Mouse (Mus musculus) cerebellum, postnatal 4 days (tissue): Measurements from ENCODE around the gene Etfdh.
A peak's percentile ranks its signal among the peaks of the same experiment; 100 is the strongest.

Experiments used
- DNase-seq, 2 experiments: peaks; one replicate each; pipeline ENCODE4 v3.0.0; 2022; ENCODE audit warnings: low spot score in 2 of 2, mixed read lengths in 1 of 2

Etfdh gene

DNA sequence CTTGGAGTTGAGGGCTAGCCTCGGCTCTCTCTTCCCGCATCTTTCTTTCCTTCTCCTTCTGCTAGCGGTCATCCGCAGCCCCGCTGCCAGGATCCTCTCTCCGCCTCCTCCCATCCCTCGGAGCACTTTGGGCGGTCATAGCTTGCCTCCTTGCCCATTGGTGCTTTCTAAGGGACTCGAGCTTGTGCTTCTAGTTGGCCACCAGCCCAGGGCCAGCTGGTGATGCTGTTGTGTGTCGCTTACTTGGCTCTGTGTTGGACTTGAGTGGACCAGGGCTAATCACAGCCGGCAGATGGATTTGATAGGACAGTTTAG lies at the start of gene Etfdh:
Gene Etfdh (minus strand): TSS at position 85 of the 315 bp plus-strand sequence.
- DNase-seq: peak; percentile 49 to 86

DNA sequence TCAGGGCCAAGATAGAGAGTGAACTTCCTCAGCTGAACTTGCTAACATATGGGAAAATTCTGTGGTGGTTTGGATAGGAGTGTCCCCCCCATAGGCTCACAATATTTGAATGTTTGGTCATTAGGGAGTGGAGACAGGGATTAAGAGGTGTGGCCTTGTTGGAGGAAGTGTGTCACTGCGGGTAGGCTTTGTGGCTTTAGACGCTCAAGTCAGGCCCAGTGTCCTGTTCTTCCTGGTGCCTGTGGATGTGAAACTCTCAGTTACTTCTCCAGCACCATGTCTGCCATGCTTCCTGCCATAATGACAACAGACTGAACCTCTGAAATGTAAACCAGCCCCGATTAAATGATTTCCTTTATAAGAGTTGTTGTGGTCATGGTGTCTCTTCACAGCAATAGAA lies 47.1 kb upstream of the Etfdh start:
- DNase-seq: no peak

DNA sequence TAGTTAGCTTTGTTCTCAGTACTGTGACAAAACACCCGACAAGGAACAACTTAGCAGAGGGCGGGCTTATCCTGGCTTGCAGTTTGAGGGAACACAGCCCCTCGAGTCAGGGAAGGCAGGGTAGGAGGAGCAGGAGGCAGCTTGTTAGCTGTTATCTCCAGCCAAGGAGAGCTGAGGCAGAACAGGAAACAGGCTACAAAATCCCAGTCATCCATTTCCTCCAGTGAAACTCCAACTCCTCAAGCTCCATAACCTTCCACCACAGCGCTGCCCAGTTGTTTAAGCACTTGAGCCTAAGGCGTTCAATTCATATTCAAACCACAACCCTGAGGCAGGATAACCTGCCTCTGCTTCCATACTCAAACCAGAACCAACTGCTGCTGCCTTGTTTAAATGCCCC lies 45.3 kb upstream of the Etfdh start:
- DNase-seq: no peak

DNA sequence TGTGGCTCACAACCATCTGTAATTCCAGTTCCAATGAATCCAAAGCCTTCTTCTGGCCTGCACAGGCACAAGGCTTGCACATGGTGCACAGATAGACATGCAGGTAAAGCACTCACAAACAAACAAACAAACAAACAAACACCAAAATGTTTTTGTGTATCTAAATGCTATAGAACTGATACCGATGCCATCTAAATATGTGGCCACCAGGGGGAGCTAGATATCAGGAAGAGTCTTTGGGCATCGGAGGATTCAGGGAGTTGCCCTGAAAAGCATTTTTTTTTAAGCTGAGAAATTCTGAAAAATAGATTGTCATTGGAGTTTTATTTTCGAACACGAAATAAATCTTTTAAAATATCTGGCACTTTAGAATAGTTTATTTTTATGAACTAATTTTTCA lies 43.8 kb upstream of the Etfdh start:
- DNase-seq: peak; percentile 45 to 71

DNA sequence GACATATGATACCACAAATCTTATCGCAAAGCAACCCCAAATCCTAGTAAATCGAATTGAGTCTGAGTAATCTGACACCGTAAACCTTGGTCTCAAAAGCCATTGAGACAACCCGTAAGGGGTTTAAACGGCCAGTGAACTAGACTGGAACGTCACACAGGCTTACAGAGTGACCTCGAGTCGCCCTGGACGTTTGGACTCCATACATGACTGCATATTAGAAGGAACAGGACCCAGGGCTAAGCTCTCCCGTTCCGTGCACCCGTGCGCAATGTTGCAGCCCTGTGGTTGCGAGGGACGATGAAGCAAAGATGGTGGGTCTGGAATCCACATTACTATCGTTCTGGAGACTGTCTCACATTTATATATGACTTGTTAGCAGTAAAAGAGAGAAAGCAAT lies 42.9 kb upstream of the Etfdh start:
- DNase-seq: no peak

DNA sequence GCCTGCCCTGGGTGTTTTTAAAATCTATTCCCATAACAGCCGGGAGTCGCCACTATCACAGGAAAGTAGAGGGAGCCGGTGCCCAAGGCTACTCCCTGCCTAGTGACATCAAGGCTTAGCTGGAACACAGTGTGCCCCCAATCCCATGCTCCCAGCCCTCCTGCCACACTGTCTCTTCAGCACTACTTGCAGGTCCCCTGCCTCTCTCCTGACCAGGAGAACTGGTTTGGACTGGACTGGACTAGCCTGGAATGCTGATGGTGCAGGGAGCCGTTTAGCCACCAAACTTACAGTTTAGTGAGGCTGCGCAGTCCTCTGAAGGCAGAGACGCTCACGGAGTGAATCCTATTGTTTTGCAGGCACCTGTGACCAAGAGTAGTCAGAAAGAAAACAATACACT lies 41.3 kb upstream of the Etfdh start:
- no peak for DNase-seq

DNA sequence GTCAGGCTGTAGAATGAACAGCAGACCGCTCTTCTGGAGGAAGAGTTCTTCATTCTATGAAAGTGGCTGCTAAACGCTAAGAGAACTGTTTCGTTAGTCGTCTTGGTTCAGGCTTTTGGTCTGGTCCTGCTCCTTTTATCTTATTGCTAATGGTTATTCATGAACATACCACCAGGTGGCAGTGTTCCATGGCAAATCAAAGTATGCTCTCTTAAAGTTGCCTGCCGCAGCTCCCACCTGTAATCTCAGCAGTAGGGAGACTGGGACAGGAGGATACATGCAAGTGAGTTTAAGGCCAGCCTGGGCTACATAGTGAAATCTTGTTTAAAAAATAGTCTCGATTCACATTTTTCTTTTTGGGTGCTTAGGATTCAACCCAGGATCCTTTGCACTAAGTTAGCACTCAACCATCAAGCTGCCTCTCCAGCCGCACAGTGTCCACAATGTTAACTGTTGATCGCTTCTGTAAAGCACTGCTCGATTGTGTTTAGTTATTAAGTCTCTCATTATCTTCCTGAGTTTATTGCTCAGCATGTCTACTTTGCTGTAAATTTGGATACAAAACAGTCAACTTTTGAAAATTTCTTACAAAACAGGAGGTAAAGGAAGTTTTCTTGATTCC lies 35.6 kb upstream of the Etfdh start:
- peak in 1 of 2 experiments; percentile 45 for DNase-seq

DNA sequence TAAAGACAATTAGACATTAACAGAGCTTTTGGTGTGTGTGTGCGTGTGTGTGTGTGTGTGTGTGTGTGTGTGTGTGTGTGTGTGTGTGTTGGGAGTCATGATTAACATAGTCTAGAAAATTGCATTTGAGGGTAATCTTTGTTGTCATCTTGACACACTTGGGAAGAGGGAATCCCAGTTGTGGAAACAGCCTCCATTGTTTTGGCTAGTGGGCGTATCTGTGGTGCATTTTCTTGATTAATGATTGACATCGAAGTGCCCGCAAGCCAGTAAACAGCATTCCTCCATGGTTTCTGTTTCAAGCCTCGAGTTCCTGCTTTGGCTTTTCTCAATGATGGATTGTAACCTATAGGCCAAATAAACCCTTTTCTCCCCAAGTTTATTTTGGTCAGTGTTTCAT lies 27.4 kb upstream of the Etfdh start:
- no peak for DNase-seq

DNA sequence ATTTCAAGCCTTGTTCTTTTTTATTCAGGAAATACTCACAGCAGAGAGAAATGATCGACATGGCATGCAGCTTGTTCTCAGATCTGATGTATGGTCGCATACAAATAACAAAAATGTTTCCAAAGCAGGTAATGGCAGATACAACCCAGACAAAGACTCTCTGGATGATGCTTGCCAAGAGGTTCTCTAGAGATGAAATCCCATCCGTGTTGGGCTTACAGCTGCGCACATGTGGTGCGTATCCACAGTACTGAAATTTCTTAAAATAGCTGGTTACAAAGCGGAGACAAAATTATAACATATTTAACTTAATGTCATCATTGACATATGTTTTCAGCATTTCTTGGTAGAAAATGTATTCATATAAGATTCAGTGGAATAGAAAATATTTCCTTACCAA lies 22.8 kb upstream of the Etfdh start:
- DNase-seq: no peak

DNA sequence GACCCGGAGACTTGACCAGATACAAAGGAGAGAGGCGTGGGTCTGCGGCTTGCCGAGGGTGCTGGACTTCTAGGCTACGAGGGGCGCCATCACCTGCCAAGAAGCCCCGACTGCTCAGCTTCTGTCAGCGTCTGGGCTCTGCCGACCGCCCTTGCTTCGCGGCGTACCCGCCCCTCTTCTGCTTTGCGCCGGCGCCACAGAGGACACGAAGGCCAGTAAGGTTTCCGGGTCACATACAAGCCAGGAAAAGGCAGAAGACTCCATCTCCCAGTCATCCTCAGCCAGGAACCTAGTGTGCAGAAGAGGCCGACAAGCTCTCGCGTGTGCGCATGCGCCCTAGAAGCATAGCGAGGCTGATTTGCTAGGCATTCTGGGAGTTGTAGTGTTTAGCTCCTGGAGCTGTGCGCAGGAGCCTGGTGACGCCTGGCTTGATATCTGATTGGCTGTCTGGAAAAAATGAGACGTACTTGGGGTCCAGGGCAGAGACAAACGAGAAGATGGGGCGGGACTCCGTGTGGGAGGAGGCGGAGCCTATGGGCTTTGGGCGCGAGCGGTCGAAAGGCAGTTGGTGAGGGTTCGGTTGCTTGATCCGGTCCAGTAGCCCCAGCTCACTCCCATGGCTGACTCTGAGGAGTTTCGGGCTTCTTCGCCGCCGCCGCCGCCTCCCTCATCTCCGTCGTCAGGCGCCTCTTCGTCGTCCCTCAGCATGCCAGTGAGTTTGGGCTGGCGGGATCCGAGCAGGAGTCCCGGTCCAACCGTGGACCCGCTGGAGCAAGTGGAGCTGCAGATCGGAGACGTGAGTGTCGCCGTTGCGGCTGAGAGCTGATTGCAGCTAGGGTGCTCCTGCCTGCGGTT lies 512 bp downstream of the Etfdh start, which contains the start of gene 4930579G24Rik:
Gene 4930579G24Rik (plus strand): TSS at position 519 of the 855 bp plus-strand sequence.
- DNase-seq: peak; percentile 81 to 90

DNA sequence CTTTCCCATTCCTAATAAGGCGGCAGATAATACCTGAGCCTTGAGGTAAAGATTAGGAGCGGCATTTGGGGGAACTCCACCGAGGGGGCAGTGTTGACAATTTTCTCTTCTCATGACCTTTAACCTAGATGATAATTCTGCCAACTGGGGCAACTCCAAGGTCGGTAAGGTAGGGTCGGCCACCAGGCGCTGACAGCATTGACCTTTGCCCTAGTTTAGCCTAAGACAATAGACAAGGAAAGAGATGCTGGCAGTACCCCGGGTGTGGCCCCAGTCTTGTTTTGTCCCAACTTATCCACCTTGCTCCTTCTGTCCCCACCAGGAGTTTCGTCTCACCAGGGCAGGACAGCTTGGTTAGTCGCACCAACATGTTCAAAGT lies 1.1 kb downstream of the Etfdh start:
- DNase-seq: no peak

DNA sequence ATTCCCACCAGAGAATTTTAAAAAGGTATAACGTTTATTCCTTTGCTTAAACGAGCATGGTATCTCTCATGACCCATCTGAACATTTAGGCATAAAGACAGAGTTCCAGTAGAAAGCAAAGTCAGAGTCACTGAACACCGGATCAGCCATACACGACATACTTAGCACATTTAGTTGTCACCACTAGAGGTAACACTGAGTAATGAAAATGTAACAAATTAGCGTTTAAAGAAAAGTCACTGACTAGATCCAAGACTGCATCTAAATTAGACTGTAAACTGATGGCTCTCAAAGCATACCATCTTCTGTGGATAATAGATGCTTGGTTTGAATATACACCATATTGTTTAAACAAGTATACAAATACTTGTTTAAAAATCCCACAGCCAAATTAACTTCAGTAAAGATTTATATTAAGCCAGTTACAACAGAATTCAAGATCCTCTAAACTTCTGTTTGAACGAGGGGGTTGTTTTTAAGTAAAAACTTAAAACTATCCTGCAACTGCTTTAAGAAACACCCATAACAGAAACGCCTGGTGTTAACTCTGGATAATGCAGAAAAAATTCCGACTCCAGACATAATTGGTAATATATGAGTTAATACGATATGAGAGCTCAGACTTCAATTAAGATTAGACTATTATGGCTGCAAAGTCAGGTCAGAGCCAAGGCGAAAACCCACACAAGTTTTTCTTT lies 1.7 kb downstream of the Etfdh start:
- no peak for DNase-seq

DNA sequence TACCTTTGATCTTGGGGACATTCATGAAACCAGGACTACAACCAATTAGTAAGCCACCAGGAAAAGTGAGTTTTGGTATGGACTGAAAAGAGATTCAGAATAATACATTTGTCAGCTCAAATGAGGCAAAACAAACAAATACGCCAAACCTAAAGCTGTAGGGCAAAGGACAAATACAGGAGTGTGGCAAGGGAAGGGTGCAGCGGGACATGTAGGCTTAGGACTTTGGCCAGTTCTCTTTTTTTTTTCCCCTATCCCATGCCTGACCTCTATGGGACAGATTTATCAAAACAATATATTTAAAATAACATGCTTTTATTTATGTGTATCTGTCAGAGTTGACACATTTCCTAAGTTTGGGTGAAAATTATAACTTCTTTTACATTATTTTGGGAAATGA lies 19.4 kb downstream of the Etfdh start:
- no peak for DNase-seq

DNA sequence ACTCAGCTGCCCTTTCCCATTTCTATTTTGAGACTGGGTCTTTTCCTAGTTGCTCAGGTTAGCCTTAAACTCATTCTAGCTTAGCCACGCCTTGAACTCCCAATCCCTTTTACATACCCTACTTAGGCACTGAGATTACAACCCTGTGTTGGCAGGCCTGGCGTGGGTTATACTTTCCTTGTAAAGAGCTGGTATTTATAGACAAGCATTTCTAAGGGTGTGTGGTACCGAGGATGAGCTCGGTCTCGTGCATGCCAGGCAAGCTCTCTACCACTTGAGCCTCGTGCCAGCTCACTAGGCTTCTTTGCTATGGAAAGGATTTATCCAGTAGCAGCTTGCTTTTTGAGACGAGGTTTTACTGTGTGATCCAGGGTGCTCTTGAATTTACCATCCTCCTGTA lies 33.8 kb downstream of the Etfdh start:
- no peak for DNase-seq

DNA sequence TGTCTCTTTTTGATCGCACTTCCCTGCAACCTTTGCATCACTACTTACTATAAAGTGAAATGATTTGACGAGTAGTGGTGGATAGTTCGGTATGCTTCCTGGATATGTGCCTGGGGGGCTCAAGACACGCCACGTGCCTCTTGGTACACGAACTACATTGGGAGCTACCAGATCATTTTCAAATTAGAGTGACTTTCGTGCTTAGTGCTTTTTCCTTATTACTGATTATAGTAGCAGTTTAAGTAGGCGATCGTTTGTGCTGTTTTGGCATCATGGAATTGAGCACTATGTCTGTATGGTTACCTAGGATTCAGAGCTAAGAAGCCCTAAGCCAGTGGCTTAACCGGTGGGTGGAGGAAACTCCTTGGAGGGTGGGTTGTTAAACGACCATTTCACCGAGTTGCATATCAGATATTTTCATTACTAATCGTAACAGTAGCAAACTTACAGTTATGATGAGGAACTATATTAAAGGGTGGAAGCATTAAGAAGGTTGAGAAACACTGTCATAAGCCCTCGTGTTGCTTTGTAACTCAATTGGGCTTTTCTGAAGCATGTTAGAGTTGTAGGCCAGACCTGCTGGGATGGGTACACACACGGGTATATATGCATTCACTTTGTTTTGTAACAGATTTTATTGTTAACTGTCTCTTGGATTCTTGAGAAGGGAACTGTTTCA lies 37.4 kb downstream of the Etfdh start:
- DNase-seq: no peak

DNA sequence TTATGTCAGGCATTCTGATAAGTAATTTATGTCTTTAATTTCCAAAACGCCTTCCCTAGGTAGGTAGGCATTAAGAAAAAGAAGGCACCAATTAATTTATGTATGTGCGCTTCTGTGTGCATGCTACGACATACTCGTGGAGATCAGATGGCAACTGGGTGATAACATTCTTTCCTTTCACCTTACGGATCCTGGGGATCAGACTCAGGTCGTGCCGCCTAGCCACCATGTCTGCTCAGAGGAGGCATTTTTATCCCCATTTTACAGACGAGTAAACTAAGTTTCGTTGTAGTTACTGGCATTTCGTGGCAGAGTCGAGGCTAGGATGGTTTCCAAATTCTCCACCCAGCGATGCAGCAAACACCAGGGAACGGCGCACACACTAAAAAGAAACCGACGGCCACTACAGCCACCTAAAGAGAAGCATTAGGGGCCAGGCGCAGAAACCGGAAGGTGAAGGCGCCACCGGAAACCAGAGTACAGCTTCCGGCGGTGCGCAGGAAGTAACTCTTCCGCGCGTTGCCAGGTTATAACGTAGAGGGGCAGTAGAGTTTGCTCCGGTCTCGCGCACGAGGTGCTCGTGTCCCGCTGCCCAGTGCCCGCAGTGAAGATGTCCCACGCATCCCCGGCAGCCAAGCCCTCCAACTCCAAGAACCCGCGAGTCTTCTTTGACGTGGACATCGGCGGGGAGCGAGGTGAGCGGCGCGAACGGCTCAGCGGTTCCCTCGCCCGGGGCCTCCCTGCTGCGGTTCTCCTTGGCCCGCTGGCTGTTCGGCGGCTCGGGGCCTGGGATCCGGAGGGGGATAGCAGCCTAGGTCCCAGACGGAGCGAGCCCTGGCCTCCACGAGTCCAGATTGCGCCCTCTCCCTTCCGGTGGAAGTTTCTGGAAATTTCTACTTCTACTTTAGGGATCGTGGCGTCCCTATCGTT lies 38.2 kb downstream of the Etfdh start, which contains the start of gene Ppid:
Gene Ppid (plus strand): TSS at position 480 of the 930 bp plus-strand sequence.
- DNase-seq: peak; percentile 51 to 73

DNA sequence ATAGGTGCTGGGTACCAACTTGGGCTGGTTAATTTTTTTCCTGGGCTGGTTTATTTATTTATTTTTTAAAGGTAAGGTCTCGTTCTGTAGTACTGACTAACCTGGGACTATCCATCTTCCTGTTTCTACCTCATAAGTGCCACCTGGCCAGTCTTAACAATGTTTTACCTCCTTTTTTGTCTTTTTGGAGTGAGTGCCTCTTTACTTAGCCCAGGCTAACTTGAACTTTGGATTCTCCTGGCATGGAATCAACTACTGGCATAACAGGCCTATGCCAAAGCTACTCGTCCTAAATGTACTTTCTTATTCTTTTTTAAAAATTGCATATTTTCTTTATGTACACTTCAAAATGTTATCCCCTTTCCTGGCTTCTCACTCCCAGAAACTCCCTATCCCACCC lies 39.6 kb downstream of the Etfdh start:
- DNase-seq: no peak

DNA sequence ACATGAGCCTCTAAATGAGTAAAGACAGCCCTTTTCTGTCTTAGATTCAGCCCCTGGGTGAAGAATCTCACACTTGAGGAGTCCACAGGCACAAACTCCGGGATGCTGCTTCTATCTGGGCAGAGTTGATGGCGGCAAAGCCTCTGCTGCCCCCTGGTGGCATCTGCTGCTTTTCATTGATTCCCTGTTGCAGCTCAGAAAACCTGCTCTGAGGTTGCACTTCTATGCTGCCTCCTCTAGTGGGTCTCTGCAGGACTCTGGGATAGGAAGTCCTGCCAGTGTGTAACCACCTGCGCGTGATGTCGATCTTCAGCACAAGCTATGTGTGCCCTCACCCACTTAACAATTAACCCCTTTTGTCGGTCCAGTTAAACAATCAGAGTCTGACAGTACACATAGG lies 42.5 kb downstream of the Etfdh start:
- peak; percentile 92 to 95 for DNase-seq

DNA sequence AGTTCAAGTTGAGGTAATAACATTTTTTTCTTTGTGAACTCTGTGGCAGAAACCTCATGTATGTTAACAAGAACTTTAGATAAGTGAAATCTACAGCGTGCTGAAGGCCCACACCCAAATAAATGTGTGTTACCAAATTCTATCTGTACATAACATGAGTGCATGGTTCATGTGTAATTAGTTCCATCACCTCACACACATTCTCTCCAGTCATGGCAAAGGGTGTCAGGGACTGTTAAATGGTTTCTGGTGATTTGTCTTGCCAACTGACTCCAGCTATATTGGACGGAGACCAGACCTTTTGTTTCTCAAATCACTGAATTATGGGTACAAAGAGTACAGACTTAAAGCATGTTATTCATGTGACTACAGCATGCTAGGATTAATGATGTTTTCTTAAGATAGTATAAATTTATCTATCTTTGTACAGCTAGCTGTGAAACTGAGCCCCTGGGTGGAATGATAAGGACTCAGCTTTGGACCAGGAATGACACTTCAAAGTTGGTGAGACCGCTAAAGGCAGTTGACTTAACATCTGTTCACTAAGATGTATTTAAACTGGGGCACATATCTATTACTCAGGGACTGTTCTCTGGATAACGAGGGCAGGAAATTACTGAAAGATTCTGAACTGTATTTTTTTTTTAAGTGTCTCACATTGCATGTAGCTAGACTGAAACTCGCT lies 49.3 kb downstream of the Etfdh start:
- DNase-seq: no peak

DNA sequence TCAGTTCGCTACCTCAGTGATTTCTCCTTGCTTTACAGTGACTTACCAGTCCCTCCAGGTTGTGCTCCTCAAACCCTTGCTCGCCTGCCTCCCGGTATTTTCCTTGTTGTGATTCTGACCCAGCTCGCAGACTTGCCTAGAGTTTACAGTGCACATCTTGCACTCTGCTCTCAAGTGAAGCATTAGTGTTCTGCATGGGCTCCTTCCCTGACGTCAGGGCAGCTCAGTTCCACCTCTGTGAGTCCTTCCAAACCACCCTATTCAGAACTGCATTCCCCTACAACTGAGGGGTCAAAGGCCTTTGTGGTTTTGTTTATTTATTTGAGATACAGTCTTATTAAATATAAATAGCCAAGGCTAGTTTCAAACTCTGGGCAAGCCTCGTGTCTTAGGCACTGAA lies 51.1 kb downstream of the Etfdh start:
- DNase-seq: no peak

DNA sequence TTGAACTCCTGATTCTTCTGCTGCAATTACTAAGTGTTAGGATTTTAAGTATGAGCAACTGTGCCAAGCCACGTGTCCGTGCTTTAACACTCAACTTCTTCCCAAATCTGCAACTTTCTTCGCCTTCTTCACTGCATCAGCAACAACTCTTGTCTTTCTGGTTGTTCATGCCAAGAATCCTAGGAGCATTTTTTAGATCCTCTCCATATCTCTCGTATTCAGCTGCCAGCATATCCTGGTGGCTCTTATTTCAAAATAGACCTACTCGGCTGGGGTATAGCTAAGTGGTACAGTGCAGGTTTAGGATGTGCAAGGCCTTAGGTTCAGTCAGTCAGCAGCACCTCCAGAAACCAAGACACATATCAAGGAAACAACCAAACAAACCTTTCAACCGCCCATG lies 51.7 kb downstream of the Etfdh start:
- DNase-seq: no peak
